Mouse (Mus musculus): ENCODE results near the gene Hoxa1. TPM values are rescaled to one million over a fixed set of nuclear protein-coding genes. Genes with fewer than 3 reads are reported as not detected.

Hoxa1 gene
- polyA plus RNA-seq, 1 experiment from 2014 or later: 1.4 TPM

DNA sequence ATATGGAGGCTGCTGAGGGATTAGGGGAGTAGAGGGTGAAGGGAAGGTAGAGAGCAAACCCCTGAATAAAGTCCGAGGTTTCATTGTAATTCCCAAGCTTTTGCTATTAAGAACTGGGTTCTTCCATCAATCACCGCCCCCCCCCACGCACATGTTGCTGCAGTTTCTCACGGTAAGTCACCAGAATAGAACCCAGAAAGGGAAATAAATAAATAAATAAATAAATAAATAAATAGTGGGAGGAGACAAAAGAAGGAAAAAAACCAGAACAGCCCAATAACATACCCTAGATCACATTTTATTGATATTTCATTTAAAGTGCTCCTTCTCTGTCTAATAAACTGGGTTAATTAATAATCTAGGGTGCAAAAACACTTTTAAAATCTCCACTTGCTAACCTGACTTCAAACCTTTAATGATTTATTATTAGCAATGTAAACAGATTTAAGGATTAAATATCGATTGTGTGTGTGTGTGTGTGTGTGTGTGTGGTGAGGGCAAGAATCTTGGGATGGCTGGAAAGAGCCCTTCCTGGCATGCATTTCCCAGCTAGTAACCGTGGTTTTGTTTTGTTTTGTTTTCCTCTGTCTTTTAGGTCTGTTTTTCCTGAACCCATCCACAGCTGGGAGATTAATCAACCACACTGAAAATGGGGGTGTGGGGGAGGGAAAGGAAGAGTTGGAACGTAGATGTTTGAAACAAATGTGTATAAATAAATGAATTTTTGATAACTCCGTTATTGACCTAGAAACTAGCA lies 3.4 kb upstream of the Hoxa1 start:
- 2% methylated on average over 8 of the region's 8 CpGs for WGBS
- H3K4me1 ChIP-seq (ENCODE audit: control insufficient read depth, insufficient read depth, low read length): peaks cover 7% of the 10 kb centered on the region; the same call in 1 of the 2 replicates
- H3K9me3 ChIP-seq (ENCODE audit: control insufficient read depth, low read length): no peaks in the 10 kb centered on the region
- peak overlapping the region; percentile 67; the same call in 1 of the 2 replicates for H3K27ac ChIP-seq (replicated peaks; ENCODE audit: low read depth, low read length)
- H3K36me3 ChIP-seq (ENCODE audit: control insufficient read depth, insufficient read depth, low read length): no peaks in the 10 kb centered on the region
- peak overlapping the region; percentile 99; the same call in 1 of the 2 replicates for H3K4me2 ChIP-seq (ENCODE audit: low read depth, low read length)
- H3K27me3 ChIP-seq (replicated peaks; ENCODE audit: control insufficient read depth, insufficient read depth, low read length): peaks cover 98% of the 10 kb centered on the region
- peak overlapping the region; percentile 62; the same call in 1 of the 2 replicates for H3K4me3 ChIP-seq (ENCODE audit: low read depth, low read length)
- H3K9ac ChIP-seq (ENCODE audit: low read depth, low read length): peak overlapping the region; percentile 53; the same call in 1 of the 2 replicates
- no peak for ATAC-seq (ENCODE audit: low read depth)
- no peak for DNase-seq (ENCODE audit: low spot score)

GRCm38 (mm10) chr6:52160511-52161335 lies 2.6 kb upstream of the Hoxa1 start:
- DNase-seq (ENCODE audit: low spot score) (no peak), ATAC-seq (ENCODE audit: low read depth) (no peak)
- Histone ChIP-seq H3K4me2 (ENCODE audit: low read depth, low read length) (peak overlapping the region; percentile 99), H3K4me3 (ENCODE audit: low read depth, low read length) (peak overlapping the region; percentile 62; the same call in 1 of the 2 replicates), H3K9me3 (ENCODE audit: control insufficient read depth, low read length) (no peaks in the 10 kb centered on the region), H3K27me3 (replicated peaks; ENCODE audit: control insufficient read depth, insufficient read depth, low read length) (peaks cover 97% of the 10 kb centered on the region), H3K4me1 (ENCODE audit: control insufficient read depth, insufficient read depth, low read length) (peaks cover 7% of the 10 kb centered on the region; the same call in 1 of the 2 replicates), H3K27ac (replicated peaks; ENCODE audit: low read depth, low read length) (peak overlapping the region; percentile 67; the same call in 1 of the 2 replicates), H3K9ac (ENCODE audit: low read depth, low read length) (peak overlapping the region; percentile 53; the same call in 1 of the 2 replicates), H3K36me3 (ENCODE audit: control insufficient read depth, insufficient read depth, low read length) (no peaks in the 10 kb centered on the region)
- 4% methylated on average over 30 of the region's 30 CpGs for WGBS

DNA sequence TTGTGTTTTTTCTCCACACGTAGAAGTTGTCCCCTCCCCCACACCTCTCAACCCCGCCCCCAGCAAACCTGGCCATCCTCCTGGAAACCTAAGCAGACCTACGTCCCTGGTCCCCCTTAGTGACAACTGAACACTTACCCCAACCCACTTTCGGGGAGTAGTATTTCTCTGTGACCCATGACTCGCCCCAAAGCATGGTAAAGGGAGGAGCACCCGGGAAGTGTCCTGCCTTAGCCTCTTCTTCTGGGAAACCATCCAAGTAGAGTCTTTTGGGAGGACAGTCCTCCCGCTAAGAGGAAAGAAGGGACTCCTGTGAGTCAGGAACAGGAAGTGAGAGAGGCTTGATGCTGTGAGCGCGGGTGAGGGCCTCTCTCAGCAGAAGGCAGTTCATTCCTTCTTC lies 1.9 kb upstream of the Hoxa1 start:
- Histone ChIP-seq H3K4me1 (ENCODE audit: control insufficient read depth, insufficient read depth, low read length) (peaks cover 7% of the 10 kb centered on the region; the same call in 1 of the 2 replicates), H3K4me3 (ENCODE audit: low read depth, low read length) (peak overlapping the region; percentile 62), H3K4me2 (ENCODE audit: low read depth, low read length) (peak overlapping the region; percentile 99), H3K27ac (replicated peaks; ENCODE audit: low read depth, low read length) (peak overlapping the region; percentile 67; the same call in 1 of the 2 replicates), H3K9me3 (ENCODE audit: control insufficient read depth, low read length) (no peaks in the 10 kb centered on the region), H3K9ac (ENCODE audit: low read depth, low read length) (no peak overlapping the region), H3K27me3 (replicated peaks; ENCODE audit: control insufficient read depth, insufficient read depth, low read length) (peaks cover 97% of the 10 kb centered on the region), H3K36me3 (ENCODE audit: control insufficient read depth, insufficient read depth, low read length) (no peaks in the 10 kb centered on the region)
- WGBS: 2% methylated on average over 6 of the region's 9 CpGs
- ATAC-seq (ENCODE audit: low read depth): no peak
- DNase-seq (ENCODE audit: low spot score): no peak

DNA sequence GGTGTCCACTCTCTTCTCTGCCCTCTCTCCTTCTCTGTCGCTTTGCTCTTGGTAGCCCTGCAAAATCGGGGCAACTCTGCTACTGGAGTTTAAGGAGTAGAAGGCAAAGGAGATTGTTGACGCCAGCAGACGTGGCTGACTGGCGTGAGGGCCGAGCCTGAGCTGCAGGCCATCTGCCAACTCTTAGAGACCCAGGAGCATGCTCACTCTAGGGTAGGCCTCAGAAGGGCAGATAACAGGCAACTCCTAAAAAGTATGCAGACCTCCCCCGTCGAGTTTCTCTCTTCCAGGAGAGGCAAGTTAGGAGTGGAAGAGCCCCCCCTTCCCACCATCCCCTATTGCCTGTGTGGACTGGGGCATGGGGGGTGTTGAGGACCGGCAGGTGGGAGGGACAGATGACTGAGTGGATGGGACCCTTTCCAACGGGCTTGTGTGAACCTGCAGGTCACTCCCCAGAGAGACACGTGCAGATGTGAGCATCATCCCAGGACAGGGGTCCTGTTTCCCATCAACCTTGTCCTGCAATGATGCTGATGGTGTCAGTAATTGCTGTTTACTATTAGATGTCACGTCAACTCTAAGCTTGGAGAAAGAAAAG lies 1.1 kb upstream of the Hoxa1 start:
- no peak overlapping the region; the same call in 1 of the 2 replicates for H3K27ac ChIP-seq (replicated peaks; ENCODE audit: low read depth, low read length)
- DNase-seq (ENCODE audit: low spot score): no peak

DNA sequence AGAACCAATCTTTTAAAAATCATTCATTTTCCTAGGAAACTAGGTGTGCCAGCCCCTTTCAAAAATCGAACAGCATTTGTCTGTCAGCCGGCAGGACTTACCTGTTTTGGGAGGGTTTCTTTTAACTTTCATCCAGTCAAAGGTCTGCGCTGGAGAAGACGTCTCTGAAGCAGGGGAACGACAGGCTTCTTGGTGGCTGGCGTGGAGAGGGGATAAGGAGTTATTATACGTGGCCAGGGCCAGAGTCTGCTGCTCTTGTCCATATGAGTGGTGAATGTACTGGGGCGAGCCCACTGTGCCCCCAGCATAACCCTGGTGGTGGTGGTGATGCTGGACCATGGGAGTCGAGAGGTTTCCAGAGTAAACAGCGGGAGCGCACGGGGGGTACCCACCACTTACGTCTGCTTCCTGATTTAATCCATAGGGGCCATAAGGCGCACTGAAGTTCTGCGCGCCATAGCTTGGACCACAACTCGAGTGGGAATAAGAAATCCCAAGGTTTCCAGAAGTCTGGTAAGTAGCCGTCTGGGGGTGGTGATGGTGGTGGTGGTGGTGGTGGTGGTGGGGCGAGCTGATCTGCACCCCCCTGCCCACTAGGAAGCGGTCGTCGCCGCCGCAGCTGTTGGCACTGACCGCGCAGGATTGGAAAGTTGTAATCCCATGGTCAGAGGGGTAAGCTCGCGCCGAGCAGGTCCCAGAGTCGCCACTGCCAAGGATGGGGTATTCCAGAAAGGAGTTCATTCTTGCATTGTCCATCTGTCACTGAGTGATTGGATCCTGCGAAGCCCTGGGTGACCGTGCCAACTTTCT lies 446 bp downstream of the Hoxa1 start:
- peak overlapping the region; percentile 62 for H3K4me3 ChIP-seq (ENCODE audit: low read depth, low read length)
- H3K36me3 ChIP-seq (ENCODE audit: control insufficient read depth, insufficient read depth, low read length): no peaks in the 10 kb centered on the region
- ATAC-seq (ENCODE audit: low read depth) (no peak), DNase-seq (ENCODE audit: low spot score) (no peak)
- no peak overlapping the region for H3K27ac ChIP-seq (replicated peaks; ENCODE audit: low read depth, low read length)
- H3K4me1 ChIP-seq (ENCODE audit: control insufficient read depth, insufficient read depth, low read length): peaks cover 7% of the 10 kb centered on the region; the same call in 1 of the 2 replicates
- H3K9me3 ChIP-seq (ENCODE audit: control insufficient read depth, low read length): no peaks in the 10 kb centered on the region
- peak overlapping the region; percentile 99 for H3K4me2 ChIP-seq (ENCODE audit: low read depth, low read length)
- no peak overlapping the region for H3K9ac ChIP-seq (ENCODE audit: low read depth, low read length)
- 1% methylated on average over 32 of the region's 32 CpGs for WGBS
- peaks cover 98% of the 10 kb centered on the region for H3K27me3 ChIP-seq (replicated peaks; ENCODE audit: control insufficient read depth, insufficient read depth, low read length)

More for the DNA sequence above, 1.1 kb upstream of the Hoxa1 start:
- Histone ChIP-seq H3K36me3 (ENCODE audit: control insufficient read depth, insufficient read depth, low read length) (no peaks in the 10 kb centered on the region), H3K9ac (ENCODE audit: low read depth, low read length) (peak overlapping the region; percentile 61; the same call in 1 of the 2 replicates), H3K27me3 (replicated peaks; ENCODE audit: control insufficient read depth, insufficient read depth, low read length) (peaks cover 98% of the 10 kb centered on the region), H3K4me1 (ENCODE audit: control insufficient read depth, insufficient read depth, low read length) (peaks cover 7% of the 10 kb centered on the region; the same call in 1 of the 2 replicates), H3K4me2 (ENCODE audit: low read depth, low read length) (peak overlapping the region; percentile 99), H3K4me3 (ENCODE audit: low read depth, low read length) (peak overlapping the region; percentile 62), H3K9me3 (ENCODE audit: control insufficient read depth, low read length) (no peaks in the 10 kb centered on the region)
- 4% methylated on average over 12 of the region's 12 CpGs for WGBS
- no peak for ATAC-seq (ENCODE audit: low read depth)

DNA sequence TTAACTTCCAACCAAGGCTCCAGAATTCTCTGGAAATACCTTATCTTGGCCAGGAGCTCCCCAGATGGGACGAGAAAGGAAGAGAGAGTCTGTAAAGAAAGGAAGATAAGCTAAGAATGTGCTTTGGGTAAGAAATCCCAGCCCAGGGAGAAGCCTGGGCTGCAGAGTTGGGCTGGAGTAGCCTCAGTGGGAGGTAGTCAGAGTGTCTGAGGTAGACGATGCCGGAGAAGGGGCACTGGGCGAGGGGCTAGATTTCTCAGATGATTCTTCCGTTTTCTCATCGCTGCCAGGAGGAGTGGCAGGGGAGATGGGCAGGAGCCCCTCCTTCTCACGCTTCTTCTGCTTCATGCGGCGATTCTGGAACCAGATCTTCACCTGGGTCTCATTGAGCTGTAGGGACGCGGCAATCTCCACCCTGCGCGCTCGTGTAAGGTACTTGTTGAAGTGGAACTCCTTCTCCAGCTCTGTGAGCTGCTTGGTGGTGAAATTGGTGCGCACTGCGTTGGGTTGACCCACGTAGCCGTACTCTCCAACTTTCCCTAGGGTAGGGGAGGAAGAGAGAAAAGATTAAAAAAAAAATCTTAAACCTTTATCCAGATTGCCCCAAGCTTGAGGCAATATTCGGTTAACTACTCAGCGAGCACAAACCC lies 1.4 kb downstream of the Hoxa1 start:
- no peak for DNase-seq (ENCODE audit: low spot score)
- WGBS: 5% methylated on average over 20 of the region's 20 CpGs

DNA sequence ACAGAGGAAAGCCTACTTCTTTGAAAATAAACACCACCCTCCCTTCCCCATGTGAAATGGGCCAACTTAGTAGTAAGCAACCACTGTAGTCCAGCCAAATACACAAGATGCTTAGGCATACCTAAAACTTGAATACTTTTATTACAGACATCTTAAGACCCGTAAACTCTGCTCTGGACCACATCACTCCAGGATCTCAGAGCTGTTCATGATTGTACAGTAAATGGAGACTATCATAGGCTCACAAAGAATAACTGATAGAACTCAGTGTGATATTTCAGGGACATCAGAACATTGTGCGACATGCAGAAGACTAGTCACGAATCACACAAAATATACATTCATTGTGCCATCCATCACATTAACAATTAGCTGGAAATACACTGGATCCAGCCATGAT lies 2.6 kb downstream of the Hoxa1 start:
- 55% methylated on average over 3 of the region's 3 CpGs for WGBS
- ATAC-seq (ENCODE audit: low read depth) (no peak), DNase-seq (ENCODE audit: low spot score) (no peak)
- peaks cover 99% of the 10 kb centered on the region for H3K27me3 ChIP-seq (replicated peaks; ENCODE audit: control insufficient read depth, insufficient read depth, low read length)
- H3K27ac ChIP-seq (replicated peaks; ENCODE audit: low read depth, low read length): no peak overlapping the region
- H3K9me3 ChIP-seq (ENCODE audit: control insufficient read depth, low read length): no peaks in the 10 kb centered on the region
- no peaks in the 10 kb centered on the region for H3K36me3 ChIP-seq (ENCODE audit: control insufficient read depth, insufficient read depth, low read length)
- H3K9ac ChIP-seq (ENCODE audit: low read depth, low read length): no peak overlapping the region
- peaks cover 7% of the 10 kb centered on the region; the same call in 1 of the 2 replicates for H3K4me1 ChIP-seq (ENCODE audit: control insufficient read depth, insufficient read depth, low read length)
- H3K4me2 ChIP-seq (ENCODE audit: low read depth, low read length): no peak overlapping the region
- no peak overlapping the region for H3K4me3 ChIP-seq (ENCODE audit: low read depth, low read length)

More for the DNA sequence above, 1.4 kb downstream of the Hoxa1 start:
- Histone ChIP-seq H3K9me3 (ENCODE audit: control insufficient read depth, low read length) (no peaks in the 10 kb centered on the region), H3K9ac (ENCODE audit: low read depth, low read length) (no peak overlapping the region), H3K4me1 (ENCODE audit: control insufficient read depth, insufficient read depth, low read length) (peaks cover 7% of the 10 kb centered on the region; the same call in 1 of the 2 replicates), H3K27me3 (replicated peaks; ENCODE audit: control insufficient read depth, insufficient read depth, low read length) (peaks cover 99% of the 10 kb centered on the region), H3K27ac (replicated peaks; ENCODE audit: low read depth, low read length) (no peak overlapping the region), H3K36me3 (ENCODE audit: control insufficient read depth, insufficient read depth, low read length) (no peaks in the 10 kb centered on the region), H3K4me3 (ENCODE audit: low read depth, low read length) (no peak overlapping the region), H3K4me2 (ENCODE audit: low read depth, low read length) (no peak overlapping the region)
- no peak for ATAC-seq (ENCODE audit: low read depth)
